Mouse (Mus musculus): ENCODE measurements around the gene B4galt5. TPM values are rescaled to one million over a fixed set of nuclear protein-coding genes. Genes with fewer than 3 reads are reported as not detected.

Gene B4galt5
- polyA plus RNA-seq, 1 experiment: 59.4 TPM

GRCm38 (mm10) chr2:167252057-167252687 lies 96.8 kb downstream of the B4galt5 start:
- WGBS: 58% methylated on average over 3 of the region's 3 CpGs
- TF ChIP-seq CTCF (IDR thresholded peaks at IDR 0.05; ENCODE audit: borderline replicate concordance, insufficient read depth, low read depth, low read length) (no peak), POLR2A (IDR thresholded peaks at IDR 0.05; ENCODE audit: borderline replicate concordance, insufficient read depth, low read length) (no peak)
- Histone ChIP-seq H3K27me3 (ENCODE audit: control insufficient read depth, insufficient read depth, low read length) (no peaks in the 10 kb centered on the region), H3K4me3 (replicated peaks; ENCODE audit: insufficient read depth, low read depth, low read length) (no peak overlapping the region), H3K27ac (ENCODE audit: insufficient read depth, low read length) (no peak overlapping the region), H3K4me1 (ENCODE audit: control insufficient read depth, insufficient read depth, low read length) (no peaks in the 10 kb centered on the region)
- DNase-seq: no peak

- H3K4me3 ChIP-seq (replicated peaks; ENCODE audit: insufficient read depth, low read depth, low read length): no peak overlapping the region
- H3K27me3 ChIP-seq (ENCODE audit: control insufficient read depth, insufficient read depth, low read length): no peaks in the 10 kb centered on the region
- 43% methylated on average over 7 of the region's 7 CpGs for WGBS
- DNase-seq: no peak
- no peak for TF ChIP-seq CTCF (IDR thresholded peaks at IDR 0.05; ENCODE audit: borderline replicate concordance, insufficient read depth, low read depth, low read length)
- no peak for TF ChIP-seq POLR2A (IDR thresholded peaks at IDR 0.05; ENCODE audit: borderline replicate concordance, insufficient read depth, low read length)
- no peak overlapping the region for H3K27ac ChIP-seq (ENCODE audit: insufficient read depth, low read length)
- no peaks in the 10 kb centered on the region for H3K4me1 ChIP-seq (ENCODE audit: control insufficient read depth, insufficient read depth, low read length)
Measured at GRCm38 (mm10) chr2:167250736-167251337, 98.1 kb downstream of the B4galt5 start.

- H3K27me3 ChIP-seq (ENCODE audit: control insufficient read depth, insufficient read depth, low read length): no peaks in the 10 kb centered on the region
- H3K27ac ChIP-seq (ENCODE audit: insufficient read depth, low read length): no peak overlapping the region
- H3K4me1 ChIP-seq (ENCODE audit: control insufficient read depth, insufficient read depth, low read length): no peaks in the 10 kb centered on the region
- WGBS: 51% methylated on average over 11 of the region's 11 CpGs
- no peak for TF ChIP-seq POLR2A (IDR thresholded peaks at IDR 0.05; ENCODE audit: borderline replicate concordance, insufficient read depth, low read length)
- no peak overlapping the region for H3K4me3 ChIP-seq (replicated peaks; ENCODE audit: insufficient read depth, low read depth, low read length)
- no peak for DNase-seq
Measured at GRCm38 (mm10) chr2:167250003-167250735, 98.8 kb downstream of the B4galt5 start.

- Histone ChIP-seq H3K4me3 (replicated peaks; ENCODE audit: insufficient read depth, low read depth, low read length) (no peak overlapping the region), H3K27me3 (ENCODE audit: control insufficient read depth, insufficient read depth, low read length) (no peaks in the 10 kb centered on the region), H3K27ac (ENCODE audit: insufficient read depth, low read length) (no peak overlapping the region), H3K4me1 (ENCODE audit: control insufficient read depth, insufficient read depth, low read length) (no peaks in the 10 kb centered on the region)
- 89% methylated on average over 3 of the region's 3 CpGs for WGBS
- no peak for DNase-seq
- TF ChIP-seq CTCF (IDR thresholded peaks at IDR 0.05; ENCODE audit: borderline replicate concordance, insufficient read depth, low read depth, low read length): no peak
- TF ChIP-seq POLR2A (IDR thresholded peaks at IDR 0.05; ENCODE audit: borderline replicate concordance, insufficient read depth, low read length): no peak
Measured at GRCm38 (mm10) chr2:167249591-167249990, 99.4 kb downstream of the B4galt5 start.

Other genes starting within 250 kb of the B4galt5 start
- gene Kcnb1, start 159.0 kb downstream of the B4galt5 start, polyA plus RNA-seq (2012; rRNA removed): 7.8 and 9.2 TPM in 2 replicates
- 1.8 and 2.0 TPM in 2 replicates for gene Ptgis, start 108.6 kb downstream of the B4galt5 start, polyA plus RNA-seq (2012; rRNA removed)
- gene Slc9a8, start 72.5 kb upstream of the B4galt5 start, polyA plus RNA-seq (2012; rRNA removed): 60.9 and 63.5 TPM in 2 replicates
- gene Rnf114, start 143.5 kb upstream of the B4galt5 start, polyA plus RNA-seq (2012; rRNA removed): 101 and 106 TPM in 2 replicates
- 80.2 and 88.0 TPM in 2 replicates for gene Spata2, start 143.7 kb upstream of the B4galt5 start, polyA plus RNA-seq (2012; rRNA removed)
- gene Snai1, start 189.0 kb upstream of the B4galt5 start, polyA plus RNA-seq (2012; rRNA removed): 1.1 and 1.9 TPM in 2 replicates